Mouse (Mus musculus): ENCODE results near the gene Babam2. TPM values are rescaled to one million over a fixed set of nuclear protein-coding genes. Genes with fewer than 3 reads are reported as not detected.

Babam2 gene
- total and polyA plus RNA-seq, 3 experiments = 44.6 to 214 (median 65.0) TPM

DNA sequence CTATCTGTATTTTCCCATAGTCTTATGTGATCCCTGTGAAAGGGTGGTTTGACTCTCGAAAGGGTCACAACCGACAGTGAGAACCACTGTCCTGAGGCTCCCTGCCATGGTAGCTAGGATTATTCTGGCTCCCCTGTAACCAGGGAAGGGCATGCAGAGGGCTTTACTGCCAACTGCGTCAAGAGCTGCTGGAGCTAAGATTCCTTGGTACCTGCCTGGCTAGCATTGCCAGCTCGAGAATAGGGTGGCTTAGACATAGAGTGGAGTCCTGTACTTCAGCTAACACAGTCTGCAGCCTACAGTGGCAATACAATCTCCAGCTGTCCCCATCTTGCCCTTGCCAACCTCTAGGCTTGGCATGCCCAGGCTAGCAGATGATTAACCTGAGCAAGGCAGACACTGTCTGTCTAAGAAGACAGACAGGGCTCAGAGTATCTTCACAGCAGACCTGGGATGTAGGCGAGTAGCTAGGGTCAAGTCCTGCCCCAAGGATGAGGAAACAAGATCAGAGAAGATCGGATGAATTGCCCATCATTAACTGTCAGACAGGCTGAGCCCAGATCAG lies 389.1 kb downstream of the Babam2 start:
- no peak for TF ChIP-seq GATA1 (IDR thresholded peaks at IDR 0.05; ENCODE audit: borderline replicate concordance, low read length)
- no peak for TF ChIP-seq POLR2AphosphoS5 (IDR thresholded peaks at IDR 0.05; ENCODE audit: insufficient replicate concordance, low read depth, low read length)
- no peaks in the 10 kb centered on the region for H3K9me3 ChIP-seq (replicated peaks)
- H3K4me1 ChIP-seq (ENCODE audit: insufficient read depth, low read depth, low read length) = 0 out of 2 replicates have a peak, but pooled peaks cover 2% of the 10 kb centered on the region
- peaks cover 5% of the 10 kb centered on the region; the same call in 1 of the 2 replicates for H3K27me3 ChIP-seq (ENCODE audit: insufficient read depth, low read length)
- H3K4me3 ChIP-seq (ENCODE audit: low read depth, low read length) = no peak overlapping the region
- peaks cover 14% of the 10 kb centered on the region for H3K36me3 ChIP-seq (replicated peaks)
- no peak for DNase-seq (ENCODE audit: low spot score)
- no peak for ATAC-seq (ENCODE audit: extremely low read depth, insufficient number of reproducible peaks, low FRiP score, poor library complexity, severe bottlenecking)

GRCm38 (mm10) chr5:32089481-32089880 lies 392.0 kb downstream of the Babam2 start:
- ATAC-seq (ENCODE audit: extremely low read depth, insufficient number of reproducible peaks, low FRiP score, poor library complexity, severe bottlenecking) (no peak), DNase-seq (ENCODE audit: low spot score) (no peak)

DNA sequence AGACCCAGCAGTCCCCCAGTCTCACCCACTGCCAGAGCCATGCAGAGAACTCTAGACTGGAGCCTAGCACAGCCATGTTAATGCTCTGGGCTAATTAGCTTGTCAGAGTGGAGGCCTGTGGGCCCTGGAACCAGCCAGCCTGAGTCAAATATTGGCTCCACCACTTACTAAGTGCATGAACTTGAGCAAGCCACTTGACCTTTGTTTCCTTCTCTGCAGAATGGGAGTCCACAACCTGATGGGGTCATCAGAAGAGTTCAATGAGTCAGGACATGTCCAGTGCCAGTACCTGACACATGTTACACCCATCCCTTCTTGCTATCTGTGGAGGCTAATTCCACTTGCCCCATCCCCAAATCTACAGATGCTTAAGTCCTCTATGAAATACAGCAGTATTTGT lies 394.8 kb downstream of the Babam2 start:
- Histone ChIP-seq H3K9me3 (replicated peaks) (no peaks in the 10 kb centered on the region), H3K36me3 (replicated peaks) (no peaks in the 10 kb centered on the region), H3K27me3 (ENCODE audit: insufficient read depth, low read length) (peaks cover 19% of the 10 kb centered on the region), H3K4me3 (ENCODE audit: low read depth, low read length) (no peak overlapping the region), H3K4me1 (ENCODE audit: insufficient read depth, low read depth, low read length) (no peaks in the 10 kb centered on the region)
- ATAC-seq (ENCODE audit: extremely low read depth, insufficient number of reproducible peaks, low FRiP score, poor library complexity, severe bottlenecking) = no peak
- DNase-seq (ENCODE audit: low spot score) = no peak
- no peak for TF ChIP-seq POLR2AphosphoS5 (IDR thresholded peaks at IDR 0.05; ENCODE audit: insufficient replicate concordance, low read depth, low read length)
- no peak for TF ChIP-seq TAL1 (conservative IDR thresholded peaks at IDR 0.05; ENCODE audit: low read depth, low read length)
- no peak for TF ChIP-seq CTCF (IDR thresholded peaks at IDR 0.05; ENCODE audit: low read depth, low read length)
- TF ChIP-seq GATA1 (IDR thresholded peaks at IDR 0.05; ENCODE audit: borderline replicate concordance, low read length) = no peak
- no peak for TF ChIP-seq GATA2 (IDR thresholded peaks at IDR 0.05; ENCODE audit: borderline replicate concordance, low read depth, low read length)

More at GRCm38 (mm10) chr5:32089481-32089880, 392.0 kb downstream of the Babam2 start:
- Histone ChIP-seq H3K9me3 (replicated peaks) (no peaks in the 10 kb centered on the region), H3K27me3 (ENCODE audit: insufficient read depth, low read length) (peaks cover 9% of the 10 kb centered on the region), H3K4me1 (ENCODE audit: insufficient read depth, low read depth, low read length) (0 out of 2 replicates have a peak, but pooled peaks cover 2% of the 10 kb centered on the region), H3K4me3 (ENCODE audit: low read depth, low read length) (no peak overlapping the region), H3K36me3 (replicated peaks) (peaks cover 13% of the 10 kb centered on the region)
- TF ChIP-seq GATA1 (IDR thresholded peaks at IDR 0.05; ENCODE audit: borderline replicate concordance, low read length) = no peak
- no peak for TF ChIP-seq POLR2AphosphoS5 (IDR thresholded peaks at IDR 0.05; ENCODE audit: insufficient replicate concordance, low read depth, low read length)
- no peak for TF ChIP-seq GATA2 (IDR thresholded peaks at IDR 0.05; ENCODE audit: borderline replicate concordance, low read depth, low read length)
- no peak for TF ChIP-seq CTCF (IDR thresholded peaks at IDR 0.05; ENCODE audit: low read depth, low read length)
- TF ChIP-seq TAL1 (conservative IDR thresholded peaks at IDR 0.05; ENCODE audit: low read depth, low read length) = no peak

DNA sequence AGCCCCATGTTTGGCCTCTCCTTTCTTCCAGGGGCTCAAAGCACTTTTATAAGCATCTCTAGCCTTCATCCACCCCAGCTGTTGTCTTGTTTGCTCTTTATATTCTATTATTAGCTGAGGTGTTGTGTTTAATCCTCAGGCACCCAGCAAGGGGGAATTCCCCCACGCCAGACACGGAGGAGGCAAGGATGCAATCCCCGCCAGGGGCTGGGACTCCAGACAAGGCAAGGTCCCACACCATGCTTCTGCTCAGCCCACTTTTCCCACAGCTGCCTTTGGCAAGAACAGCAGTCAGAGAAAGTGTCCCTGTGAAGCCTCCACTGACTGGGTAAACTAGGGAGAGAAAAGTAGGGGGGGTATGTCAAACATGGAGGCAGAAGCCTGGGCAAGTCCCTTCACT lies 401.2 kb downstream of the Babam2 start:
- Histone ChIP-seq H3K27me3 (ENCODE audit: insufficient read depth, low read length) (peaks cover 45% of the 10 kb centered on the region), H3K36me3 (replicated peaks) (no peaks in the 10 kb centered on the region), H3K4me3 (ENCODE audit: low read depth, low read length) (no peak overlapping the region), H3K9me3 (replicated peaks) (no peaks in the 10 kb centered on the region), H3K4me1 (ENCODE audit: insufficient read depth, low read depth, low read length) (no peaks in the 10 kb centered on the region)
- ATAC-seq (ENCODE audit: extremely low read depth, insufficient number of reproducible peaks, low FRiP score, poor library complexity, severe bottlenecking) (no peak), DNase-seq (ENCODE audit: low spot score) (no peak)
- TF ChIP-seq CTCF (IDR thresholded peaks at IDR 0.05; ENCODE audit: low read depth, low read length) (no peak), GATA2 (IDR thresholded peaks at IDR 0.05; ENCODE audit: borderline replicate concordance, low read depth, low read length) (no peak), TAL1 (conservative IDR thresholded peaks at IDR 0.05; ENCODE audit: low read depth, low read length) (no peak), POLR2AphosphoS5 (IDR thresholded peaks at IDR 0.05; ENCODE audit: insufficient replicate concordance, low read depth, low read length) (no peak), GATA1 (IDR thresholded peaks at IDR 0.05; ENCODE audit: borderline replicate concordance, low read length) (no peak)

DNA sequence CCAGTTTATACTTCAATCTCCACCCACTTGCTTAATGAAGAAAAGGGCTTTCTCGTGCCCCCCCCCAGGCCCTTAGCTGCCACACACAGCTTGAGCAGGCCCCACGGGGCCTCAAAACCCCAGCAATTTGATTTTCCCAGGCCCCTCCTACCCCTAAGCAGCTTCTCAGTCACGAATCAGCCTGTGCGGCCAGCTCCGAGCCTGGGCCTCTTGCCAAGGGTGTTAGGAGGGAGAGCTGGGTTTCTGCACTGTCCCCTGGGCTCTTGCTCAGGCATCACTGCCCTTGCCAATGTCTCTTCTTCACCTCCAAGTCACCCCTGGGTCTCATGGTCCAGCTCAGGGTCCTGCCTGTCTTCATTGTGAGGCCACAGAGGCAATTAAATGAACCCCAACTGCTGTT lies 405.0 kb downstream of the Babam2 start:
- Histone ChIP-seq H3K9me3 (replicated peaks) (no peaks in the 10 kb centered on the region), H3K4me1 (ENCODE audit: insufficient read depth, low read depth, low read length) (no peaks in the 10 kb centered on the region), H3K36me3 (replicated peaks) (no peaks in the 10 kb centered on the region), H3K27me3 (ENCODE audit: insufficient read depth, low read length) (peaks cover 52% of the 10 kb centered on the region), H3K4me3 (ENCODE audit: low read depth, low read length) (no peak overlapping the region)
- ATAC-seq (ENCODE audit: extremely low read depth, insufficient number of reproducible peaks, low FRiP score, poor library complexity, severe bottlenecking) (no peak), DNase-seq (ENCODE audit: low spot score) (no peak)
- TF ChIP-seq CTCF (IDR thresholded peaks at IDR 0.05; ENCODE audit: low read depth, low read length) (no peak), TAL1 (conservative IDR thresholded peaks at IDR 0.05; ENCODE audit: low read depth, low read length) (no peak), GATA1 (IDR thresholded peaks at IDR 0.05; ENCODE audit: borderline replicate concordance, low read length) (no peak), GATA2 (IDR thresholded peaks at IDR 0.05; ENCODE audit: borderline replicate concordance, low read depth, low read length) (no peak), POLR2AphosphoS5 (IDR thresholded peaks at IDR 0.05; ENCODE audit: insufficient replicate concordance, low read depth, low read length) (no peak)

GRCm38 (mm10) chr5:32102971-32103431 lies 405.5 kb downstream of the Babam2 start:
- TF ChIP-seq GATA1 (IDR thresholded peaks at IDR 0.05; ENCODE audit: borderline replicate concordance, low read length) (no peak), POLR2AphosphoS5 (IDR thresholded peaks at IDR 0.05; ENCODE audit: insufficient replicate concordance, low read depth, low read length) (no peak), CTCF (IDR thresholded peaks at IDR 0.05; ENCODE audit: low read depth, low read length) (no peak), GATA2 (IDR thresholded peaks at IDR 0.05; ENCODE audit: borderline replicate concordance, low read depth, low read length) (no peak), TAL1 (conservative IDR thresholded peaks at IDR 0.05; ENCODE audit: low read depth, low read length) (no peak)
- Histone ChIP-seq H3K4me1 (ENCODE audit: insufficient read depth, low read depth, low read length) (no peaks in the 10 kb centered on the region), H3K36me3 (replicated peaks) (no peaks in the 10 kb centered on the region), H3K27me3 (ENCODE audit: insufficient read depth, low read length) (peaks cover 50% of the 10 kb centered on the region), H3K9me3 (replicated peaks) (no peaks in the 10 kb centered on the region), H3K4me3 (ENCODE audit: low read depth, low read length) (no peak overlapping the region)
- no peak for DNase-seq (ENCODE audit: low spot score)
- ATAC-seq (ENCODE audit: extremely low read depth, insufficient number of reproducible peaks, low FRiP score, poor library complexity, severe bottlenecking) = no peak
